Mouse (Mus musculus) G1E (cell line): Measurements from ENCODE around the gene Arid5b.

Source experiments
- CTCF ChIP-seq: IDR thresholded peaks from 2 replicates; pipeline ENCODE4 v1.5.1; 2012; ENCODE audit warnings: low read depth, low read length, inconsistent platforms, mixed read lengths
- GATA1 ChIP-seq: IDR thresholded peaks from 2 replicates; pipeline ENCODE4 v1.6.1; 2012; ENCODE audit warnings: borderline replicate concordance, low read length, inconsistent platforms, mixed read lengths
- GATA2 ChIP-seq: IDR thresholded peaks from 2 replicates; pipeline ENCODE4 v1.6.1; 2012; ENCODE audit warnings: low read depth, low read length, inconsistent platforms, borderline replicate concordance
- POLR2AphosphoS5 ChIP-seq: IDR thresholded peaks from 2 replicates; pipeline ENCODE4 v1.6.1; 2012; ENCODE audit warnings: low read depth, low read length, inconsistent platforms; ENCODE audit not compliant: insufficient replicate concordance
- TAL1 ChIP-seq: conservative IDR thresholded peaks from 2 replicates; pipeline ENCODE4 v1.6.1; 2012; ENCODE audit warnings: low read depth, low read length, inconsistent platforms, mixed read lengths

GRCm38 (mm10) chr10:68320986-68321385, 42.4 kb upstream of the Arid5b start:
- no peak for TF ChIP-seq CTCF
- TF ChIP-seq GATA1, result no peak
- no peak for TF ChIP-seq POLR2AphosphoS5
- no peak for TF ChIP-seq TAL1
- no peak for TF ChIP-seq GATA2
